In genomic region chr12:64829662-64830249, GRCm38 (mm10) we compare ENCODE assay signal across 8 mouse cellular contexts.
DNase-seq lines count a peak whose midpoint lies in the region; ATAC-seq lines count a peak whose summit lies in the region.

No protein-coding gene starts in this region.

- peak; percentile 45; the same call in 1 of the 2 replicates for ATAC-seq in cerebellum, adult (ENCODE audit: insufficient number of reproducible peaks, low FRiP score, low TSS enrichment)
- peak; percentile 80; the same call in 1 of the 2 replicates for ATAC-seq in limb, embryonic 12.5 days (ENCODE audit: insufficient number of reproducible peaks, insufficient read depth, low FRiP score, low TSS enrichment, low read depth)
- peak; percentile 40; the same call in 1 of the 2 replicates for ATAC-seq in limb, embryonic 13.5 days (ENCODE audit: low FRiP score, low read depth)

- WGBS in limb, embryonic 12.5 days, result 5% methylated on average over 1 of the region's 1 CpGs
- 10% methylated on average over 1 of the region's 1 CpGs for WGBS in limb, embryonic 10.5 days
- WGBS in limb, embryonic 13.5 days, result 4% methylated on average over 1 of the region's 1 CpGs

- no peaks in the 10 kb centered on the region for H3K36me3 ChIP-seq in limb, embryonic 12.5 days
- no peaks in the 10 kb centered on the region for H3K36me3 ChIP-seq in limb, embryonic 10.5 days
- H3K36me3 ChIP-seq in limb, embryonic 13.5 days, result no peaks in the 10 kb centered on the region

- no peaks in the 10 kb centered on the region for H3K4me1 ChIP-seq in limb, embryonic 12.5 days (replicated peaks)
- H3K4me1 ChIP-seq in limb, embryonic 10.5 days, result peaks cover 2% of the 10 kb centered on the region; the same call in 1 of the 2 replicates
- no peaks in the 10 kb centered on the region for H3K4me1 ChIP-seq in limb, embryonic 13.5 days

- DNase-seq in cerebellum, postnatal 4 days (ENCODE audit: low spot score in 2 of 2), result no peak
- DNase-seq in limb, embryonic 10.5 days (ENCODE audit: low spot score), result no peak
- peak; percentile 52 for DNase-seq in embryo, embryonic 9.5 days (ENCODE audit: extremely low spot score)
- peak; percentile 43 for DNase-seq in retina, postnatal 7 days (ENCODE audit: low read depth, low spot score)
- no peak for DNase-seq in adrenal gland, adult 2 months

- H3K4me2 ChIP-seq in limb, embryonic 12.5 days, result no peak overlapping the region
- no peak overlapping the region for H3K4me2 ChIP-seq in limb, embryonic 13.5 days (replicated peaks)

- H3K4me3 ChIP-seq in limb, embryonic 12.5 days (replicated peaks), result no peak overlapping the region
- H3K4me3 ChIP-seq in limb, embryonic 10.5 days, result no peak overlapping the region
- no peak overlapping the region for H3K4me3 ChIP-seq in limb, embryonic 13.5 days

- no peak overlapping the region for H3K9ac ChIP-seq in limb, embryonic 12.5 days (replicated peaks)
- H3K9ac ChIP-seq in limb, embryonic 13.5 days, result no peak overlapping the region

- no peaks in the 10 kb centered on the region for H3K27me3 ChIP-seq in limb, embryonic 12.5 days
- H3K27me3 ChIP-seq in limb, embryonic 10.5 days (ENCODE audit: low read depth, poor library complexity, severe bottlenecking), result no peaks in the 10 kb centered on the region
- H3K27me3 ChIP-seq in limb, embryonic 13.5 days, result no peaks in the 10 kb centered on the region

- H3K27ac ChIP-seq in limb, embryonic 12.5 days, result no peak overlapping the region
- no peak overlapping the region for H3K27ac ChIP-seq in limb, embryonic 10.5 days
- H3K27ac ChIP-seq in limb, embryonic 13.5 days, result no peak overlapping the region

- no peaks in the 10 kb centered on the region for H3K9me3 ChIP-seq in limb, embryonic 12.5 days
- no peaks in the 10 kb centered on the region for H3K9me3 ChIP-seq in limb, embryonic 10.5 days (replicated peaks)
- no peaks in the 10 kb centered on the region for H3K9me3 ChIP-seq in limb, embryonic 13.5 days

Comparison
In these comparisons a context has a peak if more than half of its experiments do, and no peak if none do; other contexts are left out.
1. DNase-seq: peak in embryo, embryonic 9.5 days (single experiment) and retina, postnatal 7 days (single experiment); none in cerebellum, postnatal 4 days (0 of 2), limb, embryonic 10.5 days (single experiment) and adrenal gland, adult 2 months (single experiment).
2. Peak in every context shown above with its lines, with median percentiles within 50 percentile points of each other: ATAC-seq.